Mouse (Mus musculus): Measurements from ENCODE around the gene Pdia4.
"Not testable (repeated sequence)": the region's sequence is repeated elsewhere in the genome, so short reads cannot be mapped to it uniquely, and the experiment has no call there.

Gene Pdia4

DNA sequence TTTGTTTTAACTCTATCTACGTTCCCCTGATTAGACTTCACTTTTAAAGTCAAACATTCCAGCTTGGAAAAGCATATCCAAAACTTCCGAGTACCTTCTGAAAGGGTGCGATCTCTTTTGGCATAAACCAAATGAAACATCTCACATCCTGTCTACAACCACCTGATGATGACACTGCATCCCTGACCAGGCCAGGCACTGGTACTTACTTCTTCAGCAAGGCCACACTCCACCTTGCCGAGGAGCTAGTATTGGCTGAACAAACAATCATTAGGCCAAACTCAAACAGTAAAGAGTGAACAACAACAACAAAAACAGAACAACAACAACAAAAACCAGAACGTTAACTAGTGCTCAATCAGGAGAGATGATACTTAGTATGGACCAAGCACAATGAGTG, 1.9 kb downstream of the Pdia4 start:
- no peak for DNase-seq (ENCODE audit: low read depth, low spot score)

DNA sequence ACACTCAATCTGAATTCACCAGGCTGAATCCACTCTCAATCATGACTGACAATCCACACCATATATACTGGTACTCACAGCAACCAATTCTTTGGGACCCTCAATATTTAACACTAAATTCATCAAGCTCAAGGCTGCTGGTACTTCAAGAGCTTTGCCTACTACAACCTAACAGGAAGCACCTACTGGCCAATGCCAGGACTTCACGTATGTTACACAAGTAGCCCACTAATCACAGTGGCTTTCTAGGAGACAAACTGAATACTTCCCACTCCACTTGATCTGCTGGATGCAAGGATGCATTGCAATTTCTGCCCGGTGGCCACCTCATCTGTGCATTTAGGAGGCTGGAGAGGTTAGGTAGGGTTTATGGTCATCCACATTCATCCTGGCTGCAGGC, 3.0 kb downstream of the Pdia4 start:
- no peak for DNase-seq (ENCODE audit: low read depth, low spot score)

DNA sequence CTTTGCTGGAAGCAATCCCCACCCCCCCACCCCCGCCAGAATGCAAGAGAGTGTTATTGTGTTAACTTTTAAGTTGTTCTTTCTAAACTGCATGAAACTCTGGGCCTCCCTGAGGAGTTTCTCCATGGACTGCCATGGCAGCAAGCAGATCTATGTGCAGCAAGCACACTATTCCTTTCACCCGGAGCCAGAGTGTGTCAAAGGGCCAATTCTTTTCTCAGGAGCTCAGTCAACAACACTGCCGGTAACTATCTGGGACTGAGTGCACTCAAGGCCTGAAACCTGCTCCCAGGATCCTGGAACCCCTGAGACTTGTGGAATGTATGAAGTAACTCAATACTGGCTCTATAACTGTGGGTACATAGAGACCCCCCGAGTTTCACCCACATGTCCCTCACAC, 4.2 kb downstream of the Pdia4 start:
- DNase-seq (ENCODE audit: low read depth, low spot score): no peak

DNA sequence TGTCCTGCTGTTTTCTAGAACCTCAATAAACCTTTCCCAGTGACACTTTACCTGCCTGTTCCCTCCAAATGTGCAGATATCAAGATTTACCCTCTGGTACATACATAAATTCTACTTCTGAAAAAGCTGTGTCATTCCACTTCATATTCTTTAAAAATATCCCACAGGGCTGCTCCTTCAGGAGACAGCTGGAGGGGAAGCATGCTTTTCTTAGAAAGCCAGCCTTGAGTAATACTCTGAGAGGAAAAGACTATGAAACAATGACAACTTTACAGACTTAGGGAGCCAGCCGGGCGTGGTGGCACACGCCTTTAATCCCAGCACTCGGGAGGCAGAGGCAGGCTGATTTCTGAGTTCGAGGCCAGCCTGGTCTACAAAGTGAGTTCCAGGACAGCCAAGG, 4.7 kb downstream of the Pdia4 start:
- no peak for DNase-seq (ENCODE audit: low read depth, low spot score)

DNA sequence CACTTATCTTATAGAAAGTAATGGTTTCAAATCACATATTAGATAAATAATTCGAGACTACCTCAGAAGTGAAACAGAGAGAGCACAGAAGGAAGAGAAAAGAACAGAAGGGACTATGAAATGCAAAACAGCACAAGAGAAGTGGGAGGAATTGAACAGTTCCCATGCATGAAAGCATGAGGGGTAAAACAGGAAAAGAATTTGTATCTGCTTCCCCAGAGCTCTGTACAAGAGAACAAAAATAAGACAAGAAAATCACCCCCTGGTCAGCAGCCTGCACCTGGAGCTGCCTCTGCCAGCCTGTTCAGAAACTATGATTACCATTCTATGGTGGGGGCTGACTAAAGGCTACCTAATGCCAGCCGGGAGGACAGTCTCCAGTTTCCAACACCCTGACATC, 5.8 kb downstream of the Pdia4 start:
- no peak for DNase-seq (ENCODE audit: low read depth, low spot score)

DNA sequence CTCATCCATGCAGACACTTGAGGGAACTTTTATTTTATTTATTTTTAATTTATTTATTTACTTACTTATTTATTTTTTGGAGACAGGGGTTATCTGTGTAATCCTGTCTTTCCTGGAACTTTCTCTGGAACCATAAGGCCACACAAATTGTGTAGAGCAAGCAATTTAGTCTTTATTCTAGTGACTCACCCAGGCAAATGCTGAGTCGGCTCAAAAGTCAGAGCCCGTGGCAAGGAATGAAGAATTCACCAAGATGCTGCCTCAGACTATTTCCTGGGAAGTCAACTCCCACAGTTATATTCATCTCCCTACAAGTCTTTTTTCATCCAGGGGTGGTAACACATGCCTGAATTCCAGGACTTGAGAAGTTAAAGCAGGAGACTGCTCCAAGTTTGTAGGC, 7.7 kb downstream of the Pdia4 start:
- no peak for DNase-seq (ENCODE audit: low read depth, low spot score)

DNA sequence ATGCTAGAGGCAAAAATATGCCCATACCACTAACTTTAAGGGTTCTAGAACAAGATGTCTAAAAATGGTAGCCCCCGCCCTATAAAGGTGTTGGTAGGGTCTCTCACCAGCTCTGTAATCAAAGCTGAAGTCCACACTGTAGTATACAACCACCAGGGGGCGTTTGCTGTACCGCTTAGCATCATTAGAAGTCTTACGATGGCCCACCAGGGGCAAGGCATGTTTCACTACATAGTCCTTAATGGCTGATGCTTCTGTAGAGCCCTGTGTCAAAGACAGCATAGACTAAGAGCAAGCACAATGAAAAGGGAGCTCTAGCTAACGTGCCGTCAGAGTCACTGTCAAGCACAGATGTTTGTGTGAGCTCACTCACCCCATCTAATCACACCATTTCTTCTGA, 14.2 kb downstream of the Pdia4 start:
- DNase-seq (ENCODE audit: low read depth, low spot score): no peak

DNA sequence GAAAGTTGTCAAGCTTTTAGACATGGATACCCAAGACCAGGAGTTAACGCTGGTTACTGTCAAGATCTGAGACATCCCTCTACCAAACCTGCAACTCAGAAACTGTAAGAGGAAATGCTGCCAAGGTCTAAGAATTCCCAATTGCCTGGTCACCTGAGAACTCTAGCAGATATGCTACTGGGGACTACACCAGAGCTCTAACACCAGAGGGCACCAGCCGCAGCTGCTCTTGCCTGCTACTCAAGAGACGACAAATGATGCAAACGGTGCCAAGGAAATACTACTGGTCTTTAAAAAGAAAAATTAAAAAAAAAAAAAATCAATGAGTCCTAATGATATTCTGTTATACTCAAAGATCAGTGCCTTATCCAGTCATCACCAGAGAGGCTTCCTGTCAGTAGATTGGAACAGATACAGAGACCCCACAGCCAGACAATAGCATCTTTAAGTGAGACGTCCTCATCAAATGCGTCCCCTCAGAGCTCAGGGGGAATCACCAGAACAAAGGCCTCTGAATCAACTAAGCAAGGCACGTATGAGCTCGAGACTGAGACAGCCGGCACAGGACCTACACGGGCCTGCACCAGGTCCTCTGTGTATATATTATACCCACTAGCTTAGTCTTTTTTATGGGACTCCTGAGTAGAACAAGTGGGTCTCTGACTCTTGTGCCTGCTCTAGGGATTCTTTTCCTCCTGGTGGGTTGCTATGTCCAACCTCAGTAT, 19.0 kb downstream of the Pdia4 start:
- DNase-seq (ENCODE audit: low read depth, low spot score): no peak

DNA sequence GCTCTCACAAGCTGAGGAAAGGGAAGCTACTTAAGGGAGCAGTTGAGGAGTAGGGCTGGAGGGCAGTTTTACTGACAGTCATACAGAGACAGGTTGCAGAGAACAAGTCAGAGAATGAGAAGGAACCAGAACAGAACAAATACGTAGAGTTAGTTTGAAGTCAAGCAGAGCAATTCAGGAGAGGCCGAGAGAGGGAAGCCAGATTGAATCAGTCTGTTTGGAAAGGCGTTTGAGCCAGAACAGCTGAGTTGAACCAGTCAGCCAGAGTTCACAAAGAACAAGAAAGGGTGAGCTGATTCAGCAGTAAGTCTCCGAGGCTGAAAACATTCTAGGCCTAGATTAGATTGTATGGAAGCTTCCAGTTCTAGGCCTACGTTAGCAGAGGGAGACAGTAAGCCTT, 19.9 kb downstream of the Pdia4 start:
- no peak for DNase-seq (ENCODE audit: low read depth, low spot score)

DNA sequence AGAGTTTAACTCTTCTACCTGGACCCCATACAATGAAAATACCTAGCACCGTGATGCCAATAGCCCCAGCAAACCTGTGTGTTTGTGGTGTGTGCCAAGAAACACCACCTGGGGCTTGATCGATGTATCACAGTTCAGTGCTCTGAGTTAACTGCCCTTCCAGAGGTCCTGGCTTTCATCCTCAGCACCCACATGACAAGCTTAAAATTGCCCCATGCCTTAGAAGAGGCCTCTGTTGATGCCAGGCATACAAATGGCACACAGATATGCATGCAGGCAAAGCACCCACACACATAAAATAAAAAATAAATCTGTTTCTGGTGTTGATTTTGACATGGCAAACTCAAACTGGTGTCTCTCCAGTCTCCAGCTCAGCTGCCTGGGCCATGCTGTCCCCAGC, 20.7 kb downstream of the Pdia4 start:
- DNase-seq (ENCODE audit: low read depth, low spot score): no peak

DNA sequence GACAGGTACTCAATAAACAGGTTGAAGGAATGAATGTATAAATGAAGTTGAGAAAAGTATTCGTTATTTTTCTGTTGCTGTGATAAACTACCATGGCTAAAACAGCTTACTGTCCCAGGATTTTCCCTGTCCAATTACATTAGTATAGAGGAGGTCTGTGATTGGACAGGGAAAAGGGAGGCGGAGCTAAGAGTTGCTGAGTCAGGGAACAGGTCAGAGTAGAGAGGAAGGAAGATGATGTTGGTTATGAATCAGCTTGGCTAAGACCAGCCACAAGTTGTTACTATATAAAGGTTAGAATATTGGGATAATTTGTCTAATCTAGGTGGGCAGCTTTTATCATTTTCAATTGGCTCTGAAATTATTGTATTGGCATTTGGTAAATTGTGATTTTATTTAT, 22.5 kb downstream of the Pdia4 start:
- DNase-seq (ENCODE audit: low read depth, low spot score): no peak

DNA sequence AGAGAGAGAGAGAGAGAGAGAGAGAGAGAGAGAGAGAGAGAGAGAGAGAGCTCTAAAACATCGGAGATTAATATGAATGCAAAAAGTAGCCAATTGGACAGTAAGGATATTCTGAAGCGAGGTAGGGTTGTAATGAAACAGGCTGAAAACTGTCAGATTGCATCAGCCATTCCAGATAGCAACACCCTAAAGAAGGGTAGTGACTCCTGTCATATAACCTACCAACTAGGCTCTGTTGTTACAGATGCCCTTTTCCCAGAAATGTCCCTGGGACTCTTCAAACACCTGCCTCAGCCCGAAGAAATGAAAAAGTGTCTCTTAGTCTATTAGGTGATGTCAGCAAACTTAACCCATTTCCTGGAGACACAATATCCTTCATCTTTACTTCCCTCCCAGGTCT, 24.4 kb downstream of the Pdia4 start:
- DNase-seq (ENCODE audit: low read depth, low spot score): no peak

DNA sequence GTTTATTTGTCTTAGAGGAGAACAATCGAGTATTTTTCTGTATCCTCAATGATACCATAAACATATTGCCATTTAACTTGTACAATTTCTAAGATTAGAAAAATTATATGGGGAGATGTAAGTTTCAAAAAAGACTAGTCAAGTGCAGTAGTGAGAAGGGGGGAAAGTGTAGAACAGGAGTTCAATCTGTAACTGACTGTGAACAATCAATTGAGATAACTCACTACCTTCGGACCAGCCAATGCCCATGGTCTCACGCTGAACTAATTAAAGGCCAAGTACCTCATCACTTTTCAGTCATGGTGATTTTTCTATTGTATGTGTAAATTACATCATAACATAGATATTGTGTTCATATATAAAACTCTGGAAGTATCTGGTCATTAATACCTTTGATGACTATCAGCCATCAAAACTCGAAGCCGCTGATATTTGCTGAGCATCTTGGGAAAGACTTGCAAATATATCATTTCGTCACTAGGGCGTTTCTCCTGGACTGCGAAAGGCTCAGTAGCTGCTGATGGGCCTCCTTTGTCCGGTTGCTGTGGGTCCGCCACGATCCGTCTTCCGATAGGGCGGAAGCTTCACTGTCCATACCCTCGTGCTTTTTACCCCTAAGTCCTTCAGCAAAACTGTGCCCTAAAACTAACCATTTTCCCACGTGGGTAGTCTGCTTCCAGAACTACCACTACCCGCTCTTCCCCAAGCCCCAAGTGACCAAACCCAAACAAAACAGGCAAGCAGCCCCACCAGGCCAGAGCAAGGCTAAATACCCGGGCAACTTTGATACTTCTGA, 25.1 kb downstream of the Pdia4 start:
- peak; percentile 81 for DNase-seq (ENCODE audit: low read depth, low spot score)

DNA sequence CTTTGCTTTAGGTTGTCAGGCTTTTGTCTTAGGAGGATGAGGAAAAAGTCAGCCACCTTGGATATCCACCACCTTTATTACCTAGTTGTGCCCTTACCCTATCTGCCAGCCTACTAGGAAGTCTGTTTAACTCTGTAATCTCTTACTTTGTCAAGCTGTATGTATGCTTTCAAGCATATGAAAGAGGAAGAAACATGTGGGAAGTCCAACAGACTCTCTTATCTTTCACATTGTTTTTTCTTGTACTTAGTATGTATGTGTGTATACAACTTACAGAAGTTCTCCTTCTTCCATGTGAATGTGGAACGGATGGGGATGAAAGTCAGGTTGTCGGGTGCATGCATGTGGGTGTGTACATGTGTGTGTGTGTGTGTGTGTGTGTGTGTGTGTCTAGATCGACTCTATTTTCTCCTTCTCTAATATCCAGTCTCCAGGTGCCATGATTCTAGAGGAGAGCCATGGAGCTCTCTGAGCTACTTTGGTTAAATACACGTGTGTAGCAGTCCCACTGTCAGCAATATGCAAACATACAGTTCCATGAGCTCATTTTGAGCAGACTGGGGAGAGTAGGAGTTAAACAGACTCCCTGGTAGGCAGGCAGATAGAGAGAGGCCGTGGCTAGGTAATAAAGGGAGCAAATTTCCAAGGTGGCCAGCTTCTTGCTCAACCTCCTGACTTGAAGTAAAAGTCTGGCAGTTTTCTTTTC, 28.4 kb downstream of the Pdia4 start:
- no peak for DNase-seq (ENCODE audit: low read depth, low spot score)

DNA sequence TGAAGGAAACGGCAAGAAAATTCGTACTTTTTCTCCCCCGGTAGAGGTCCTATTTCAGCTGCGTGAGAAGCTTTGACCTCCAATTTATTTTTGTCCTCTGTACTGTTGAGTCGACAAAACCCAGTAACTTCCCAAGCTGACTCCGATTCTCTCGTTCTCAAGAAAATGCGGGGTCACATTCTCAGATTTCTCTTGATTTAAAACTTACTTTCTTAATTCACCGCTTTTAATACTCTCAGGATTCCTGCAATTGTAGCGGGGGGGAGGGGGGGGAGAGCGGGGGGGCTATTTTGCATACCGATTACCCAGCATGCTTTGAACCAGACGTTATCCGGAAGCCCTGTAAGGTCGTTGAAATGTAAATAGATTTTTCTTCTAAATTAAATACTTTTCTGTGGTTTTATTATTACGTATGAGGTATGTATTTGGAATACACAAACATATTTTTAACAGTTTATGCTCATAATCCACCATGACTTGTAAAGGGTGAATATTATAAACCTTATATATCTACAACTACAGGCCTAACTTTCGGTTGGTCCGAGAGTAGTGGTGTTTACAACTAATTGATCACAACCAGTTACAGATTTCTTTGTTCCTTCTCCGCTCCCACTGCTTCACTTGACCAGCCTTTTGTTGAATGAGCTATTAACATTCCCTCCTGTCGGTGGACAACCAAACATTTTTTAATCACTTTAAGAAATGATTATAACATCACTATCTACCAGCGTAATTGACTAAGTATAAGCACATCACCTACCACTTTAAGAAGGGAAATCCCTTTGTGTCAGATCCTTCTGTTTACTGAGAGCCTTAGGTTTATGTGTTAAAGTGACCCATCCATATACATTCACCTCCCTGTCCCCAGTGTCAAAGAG, 31.9 kb downstream of the Pdia4 start:
- DNase-seq (ENCODE audit: low read depth, low spot score): peak; percentile 64

DNA sequence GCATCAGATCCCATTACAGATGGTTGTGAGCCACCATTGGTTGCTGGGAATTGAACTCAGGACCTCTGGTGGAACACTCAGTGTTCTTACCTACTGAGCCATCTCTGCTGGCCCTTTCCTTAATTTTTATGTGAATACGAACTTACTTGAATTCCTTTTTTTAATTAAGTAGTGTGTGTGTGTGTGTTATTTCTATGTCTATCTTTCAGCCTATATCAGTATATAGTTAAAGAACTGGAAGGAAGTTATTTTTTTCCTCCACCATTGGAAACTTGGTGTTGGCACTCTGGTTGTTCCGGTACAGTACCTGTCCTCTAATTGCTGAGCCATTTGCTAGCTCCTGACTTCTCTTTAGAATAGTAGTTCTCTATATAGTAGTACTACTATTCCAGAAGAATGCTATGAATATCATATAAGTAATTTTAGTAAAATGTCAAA, 32.6 kb downstream of the Pdia4 start:
- no peak for DNase-seq (ENCODE audit: low read depth, low spot score)

DNA sequence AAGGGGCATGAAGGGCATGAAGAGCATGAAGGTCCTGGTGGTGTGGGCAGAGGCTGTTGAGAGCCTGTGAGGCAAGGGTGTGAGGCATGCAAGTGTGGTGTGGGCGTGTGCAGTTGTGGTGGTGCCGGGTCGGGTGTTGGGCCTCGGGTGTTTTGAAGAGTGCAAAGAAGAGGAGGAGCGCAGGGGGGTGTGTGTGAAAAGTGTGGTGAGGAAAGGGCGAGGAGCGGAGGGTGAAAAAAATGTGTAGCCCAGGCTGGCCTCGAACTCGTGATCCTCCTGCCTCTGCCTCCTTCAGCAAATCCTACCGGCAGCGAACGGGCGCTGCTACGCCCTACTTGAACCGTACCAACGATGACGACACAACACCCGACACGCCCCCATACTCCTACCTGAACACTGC, 41.5 kb downstream of the Pdia4 start:
- DNase-seq (ENCODE audit: low read depth, low spot score): not testable (repeated sequence)

DNA sequence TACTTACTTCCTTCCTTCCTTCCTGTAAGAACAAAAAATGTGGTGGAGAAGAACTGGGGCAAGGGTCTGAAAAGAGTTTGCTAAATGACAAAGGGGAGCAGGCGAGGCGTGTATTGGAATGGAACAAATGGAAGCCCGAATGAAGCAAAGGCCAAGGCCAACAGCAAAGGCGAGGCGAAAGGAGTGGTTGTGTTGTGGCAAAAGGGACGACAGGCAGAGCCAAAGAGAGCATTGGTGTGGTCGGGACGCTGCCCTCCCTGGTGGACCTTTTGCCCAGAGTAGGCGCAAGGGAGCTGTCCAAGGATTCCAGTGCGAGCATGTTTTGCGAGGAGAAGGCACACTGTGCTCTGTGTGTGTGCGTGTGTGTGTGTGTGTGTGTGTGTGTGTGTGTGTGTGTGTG, 42.1 kb downstream of the Pdia4 start:
- DNase-seq (ENCODE audit: low read depth, low spot score): not testable (repeated sequence)

DNA sequence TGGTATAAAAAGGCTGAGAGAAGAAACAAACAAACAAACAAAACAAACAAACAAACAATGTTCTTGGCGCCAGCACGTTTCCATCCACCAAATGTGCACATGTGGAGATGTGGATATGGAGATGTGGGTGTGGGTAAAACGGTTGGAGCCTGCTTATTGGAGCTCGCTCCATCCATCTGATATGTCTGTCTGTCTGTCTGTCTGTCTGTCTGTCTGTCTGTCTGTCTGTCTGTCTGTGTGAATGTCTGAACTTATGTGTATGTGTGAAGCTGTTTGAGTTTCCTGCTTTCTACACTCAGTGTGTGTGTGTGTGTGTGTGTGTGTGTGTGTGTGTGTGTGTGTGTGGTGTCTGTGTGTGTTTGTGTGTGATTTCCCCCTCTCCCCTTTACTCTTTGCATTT, 43.4 kb downstream of the Pdia4 start:
- not testable (repeated sequence) for DNase-seq (ENCODE audit: low read depth, low spot score)

DNA sequence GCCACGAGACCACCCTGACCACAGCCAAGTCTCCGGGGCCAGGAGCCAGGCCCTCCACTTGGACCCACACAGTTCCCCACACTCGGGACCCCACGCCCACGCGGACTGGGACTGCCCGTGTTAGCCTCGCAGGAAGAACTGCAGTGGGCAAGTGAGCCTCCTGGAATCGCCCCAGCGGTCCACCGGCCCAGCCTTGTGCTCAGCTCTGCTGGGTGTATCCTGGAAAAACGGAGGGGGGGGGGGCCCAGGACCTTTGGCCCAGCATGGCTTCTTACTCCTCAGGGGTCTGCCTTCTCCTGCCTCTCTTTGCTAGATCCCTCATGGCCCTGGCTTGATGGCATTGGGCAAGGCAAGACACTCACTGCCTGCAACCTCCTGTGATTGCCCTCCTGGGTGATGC, 44.7 kb downstream of the Pdia4 start:
- DNase-seq (ENCODE audit: low read depth, low spot score): not testable (repeated sequence)

DNA sequence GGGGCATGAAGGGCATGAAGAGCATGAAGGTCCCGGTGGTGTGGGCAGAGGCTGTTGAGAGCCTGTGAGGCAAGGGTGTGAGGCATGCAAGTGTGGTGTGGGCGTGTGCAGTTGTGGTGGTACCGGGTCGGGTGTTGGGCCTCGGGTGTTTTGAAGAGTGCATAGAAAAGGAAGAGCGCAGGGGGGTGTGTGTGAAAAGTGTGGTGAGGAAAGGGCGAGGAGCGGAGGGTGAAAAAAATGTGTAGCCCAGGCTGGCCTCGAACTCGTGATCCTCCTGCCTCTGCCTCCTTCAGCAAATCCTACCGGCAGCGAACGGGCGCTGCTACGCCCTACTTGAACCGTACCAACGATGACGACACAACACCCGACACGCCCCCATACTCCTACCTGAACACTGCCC, 45.9 kb downstream of the Pdia4 start:
- DNase-seq (ENCODE audit: low read depth, low spot score): not testable (repeated sequence)

DNA sequence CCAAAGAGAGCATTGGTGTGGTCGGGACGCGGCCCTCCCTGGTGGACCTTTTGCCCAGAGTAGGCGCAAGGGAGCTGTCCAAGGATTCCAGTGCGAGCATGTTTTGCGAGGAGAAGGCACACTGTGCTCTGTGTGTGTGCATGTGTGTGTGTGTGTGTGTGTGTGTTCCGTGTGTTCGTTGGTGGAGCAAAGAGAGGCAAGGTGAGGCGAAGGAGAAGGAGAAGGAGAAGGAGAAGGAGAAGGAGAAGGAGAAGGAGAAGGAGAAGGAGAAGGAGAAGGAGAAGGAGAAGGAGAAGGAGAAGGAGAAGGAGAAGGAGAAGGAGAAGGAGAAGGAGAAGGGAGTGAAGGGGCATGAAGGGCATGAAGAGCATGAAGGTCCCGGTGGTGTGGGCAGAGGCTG, 50.5 kb downstream of the Pdia4 start:
- DNase-seq (ENCODE audit: low read depth, low spot score): not testable (repeated sequence)

All from brain, embryonic 18.5 days (tissue).